Mouse (Mus musculus) small intestine, adult 2 months (tissue): ENCODE results near the gene Clec16a. TPM values are rescaled to one million over a fixed set of nuclear protein-coding genes. Genes with fewer than 3 reads are reported as not detected.
A peak's percentile ranks its signal among the peaks of the same experiment; 100 is the strongest.

Experiments used
- H3K27ac ChIP-seq: fragments of 200-500 bp; 2 replicates; pipeline ENCODE4 v1.5.1; 2012; ENCODE audit warnings: low read depth, low read length, control low read depth, inconsistent platforms; ENCODE audit not compliant: insufficient read depth
- H3K27me3 ChIP-seq: fragments of 200-500 bp; 2 replicates; pipeline ENCODE4 v1.6.1; 2012; ENCODE audit warnings: mild to moderate bottlenecking, moderate library complexity, low read length, inconsistent platforms; ENCODE audit not compliant: control insufficient read depth, insufficient read depth
- H3K36me3 ChIP-seq: fragments of 200-500 bp; 2 replicates; pipeline ENCODE4 v1.6.1; 2012; ENCODE audit warnings: mild to moderate bottlenecking, low read length, control low read depth, inconsistent platforms; ENCODE audit not compliant: control insufficient read depth, insufficient read depth
- H3K4me1 ChIP-seq: fragments of 200-500 bp; 2 replicates; pipeline ENCODE4 v1.6.1; 2012; ENCODE audit warnings: low read length, inconsistent platforms, mixed read lengths; ENCODE audit not compliant: control insufficient read depth, insufficient read depth, insufficient read length
- H3K4me3 ChIP-seq: fragments of 200-500 bp; 2 replicates; pipeline ENCODE4 v1.5.1; 2012; ENCODE audit warnings: low read depth, mild to moderate bottlenecking, control low read depth, inconsistent platforms, low read length, moderate library complexity
- CTCF ChIP-seq: fragments of 200-500 bp; IDR thresholded peaks from 2 replicates; pipeline ENCODE4 v1.5.1; 2012; ENCODE audit warnings: low read depth, mild to moderate bottlenecking, control low read depth, inconsistent platforms, low read length, moderate library complexity, mixed read lengths; ENCODE audit not compliant: insufficient replicate concordance, insufficient read length; ENCODE audit errors: extremely low read depth
- POLR2A ChIP-seq: fragments of 200-500 bp; IDR thresholded peaks from 2 replicates; pipeline ENCODE4 v1.6.1; 2012; ENCODE audit warnings: low read depth, mild to moderate bottlenecking, control low read depth, inconsistent platforms, low read length, moderate library complexity
- WGBS: fragments of 180-500 bp; shearing (Covaris S2); methylation state at CpG from one replicate; pipeline ENCODE4 v1.1.7; 2018; 5-methylcytosine and 5-hydroxymethylcytosine counted together
- polyA plus RNA-seq: library from polyadenylated mRNA; depleted of rRNA; stranded (reverse); fragments of >200 nt; gene quantifications from 2 replicates; pipeline ENCODE4 v1.2.3, GENCODE M21; 2012

Gene Clec16a
- polyA plus RNA-seq, 1 experiment = 14.3 TPM

GRCm38 (mm10) chr16:10773543-10773942 lies 228.4 kb downstream of the Clec16a start:
- WGBS = 91% methylated on average over 8 of the region's 8 CpGs
- Histone ChIP-seq H3K4me3 (no peak overlapping the region), H3K27me3 (no peaks in the 10 kb centered on the region), H3K27ac (no peak overlapping the region), H3K4me1 (peaks cover 24% of the 10 kb centered on the region), H3K36me3 (no peaks in the 10 kb centered on the region)
- TF ChIP-seq POLR2A = no peak
- no peak for TF ChIP-seq CTCF

- Histone ChIP-seq H3K27me3 (no peaks in the 10 kb centered on the region), H3K4me3 (no peak overlapping the region), H3K4me1 (peaks cover 17% of the 10 kb centered on the region; the same call in 1 of the 2 replicates), H3K27ac (no peak overlapping the region), H3K36me3 (no peaks in the 10 kb centered on the region)
- TF ChIP-seq POLR2A = no peak
- 30% methylated on average over 4 of the region's 4 CpGs for WGBS
These were observed 229.6 kb downstream of the Clec16a start for GRCm38 (mm10) chr16:10774726-10775125.

- Histone ChIP-seq H3K27ac (no peak overlapping the region), H3K4me1 (peaks cover 6% of the 10 kb centered on the region; the same call in 1 of the 2 replicates), H3K4me3 (no peak overlapping the region), H3K27me3 (no peaks in the 10 kb centered on the region), H3K36me3 (no peaks in the 10 kb centered on the region)
- TF ChIP-seq CTCF = no peak
- TF ChIP-seq POLR2A = no peak
- WGBS = 67% methylated on average over 7 of the region's 7 CpGs
These were observed 231.2 kb downstream of the Clec16a start for GRCm38 (mm10) chr16:10776322-10776721.

DNA sequence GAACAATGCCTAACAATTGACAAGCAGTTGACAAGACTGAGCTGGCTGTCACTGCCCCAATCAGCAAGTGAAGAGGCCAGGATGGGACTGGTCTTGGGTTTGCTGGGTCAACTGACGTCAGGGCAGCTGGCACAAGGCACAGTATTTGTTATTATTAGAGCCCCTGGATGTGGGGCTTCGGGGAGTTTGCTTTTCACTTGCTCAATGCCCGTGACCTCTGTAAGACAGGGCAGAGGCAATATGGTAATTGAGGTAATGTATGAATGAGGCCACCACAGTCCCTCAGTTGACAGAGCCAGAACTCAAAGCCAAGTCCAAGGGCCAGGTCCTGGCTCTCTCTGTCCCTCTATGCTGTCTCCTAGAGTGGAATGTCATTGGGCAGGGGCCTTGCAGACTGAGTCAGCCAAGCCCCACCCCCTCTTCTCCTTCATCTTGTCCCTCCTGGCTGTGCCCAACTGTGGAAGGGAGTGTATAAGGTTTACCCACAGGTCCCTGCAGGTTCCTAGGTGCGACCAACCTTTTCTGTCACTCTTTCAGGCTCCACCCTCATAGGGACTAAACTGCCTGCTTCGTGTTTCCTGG lies 232.5 kb downstream of the Clec16a start:
- TF ChIP-seq CTCF (no peak), POLR2A (no peak)
- WGBS = 72% methylated on average over 5 of the region's 5 CpGs
- H3K4me1 ChIP-seq = peaks cover 6% of the 10 kb centered on the region; the same call in 1 of the 2 replicates

GRCm38 (mm10) chr16:10780631-10781120 lies 235.5 kb downstream of the Clec16a start:
- no peak overlapping the region for H3K27ac ChIP-seq

More for the DNA sequence above, 232.5 kb downstream of the Clec16a start:
- no peak overlapping the region for H3K4me3 ChIP-seq
- H3K36me3 ChIP-seq = no peaks in the 10 kb centered on the region; the same call in 1 of the 2 replicates
- no peaks in the 10 kb centered on the region for H3K27me3 ChIP-seq
- no peak overlapping the region for H3K27ac ChIP-seq

GRCm38 (mm10) chr16:10781862-10782371 lies 236.8 kb downstream of the Clec16a start:
- Histone ChIP-seq H3K4me3 (no peak overlapping the region), H3K27ac (no peak overlapping the region), H3K36me3 (peaks cover 6% of the 10 kb centered on the region), H3K4me1 (peaks cover 17% of the 10 kb centered on the region), H3K27me3 (no peaks in the 10 kb centered on the region)
- no peak for TF ChIP-seq CTCF
- TF ChIP-seq POLR2A = no peak
- 90% methylated on average over 9 of the region's 9 CpGs for WGBS

More at GRCm38 (mm10) chr16:10780631-10781120, 235.5 kb downstream of the Clec16a start:
- WGBS = 89% methylated on average over 5 of the region's 5 CpGs
- H3K4me1 ChIP-seq = peaks cover 12% of the 10 kb centered on the region
- no peaks in the 10 kb centered on the region for H3K27me3 ChIP-seq
- peaks cover 6% of the 10 kb centered on the region for H3K36me3 ChIP-seq
- TF ChIP-seq CTCF (no peak), POLR2A (no peak)
- no peak overlapping the region for H3K4me3 ChIP-seq

DNA sequence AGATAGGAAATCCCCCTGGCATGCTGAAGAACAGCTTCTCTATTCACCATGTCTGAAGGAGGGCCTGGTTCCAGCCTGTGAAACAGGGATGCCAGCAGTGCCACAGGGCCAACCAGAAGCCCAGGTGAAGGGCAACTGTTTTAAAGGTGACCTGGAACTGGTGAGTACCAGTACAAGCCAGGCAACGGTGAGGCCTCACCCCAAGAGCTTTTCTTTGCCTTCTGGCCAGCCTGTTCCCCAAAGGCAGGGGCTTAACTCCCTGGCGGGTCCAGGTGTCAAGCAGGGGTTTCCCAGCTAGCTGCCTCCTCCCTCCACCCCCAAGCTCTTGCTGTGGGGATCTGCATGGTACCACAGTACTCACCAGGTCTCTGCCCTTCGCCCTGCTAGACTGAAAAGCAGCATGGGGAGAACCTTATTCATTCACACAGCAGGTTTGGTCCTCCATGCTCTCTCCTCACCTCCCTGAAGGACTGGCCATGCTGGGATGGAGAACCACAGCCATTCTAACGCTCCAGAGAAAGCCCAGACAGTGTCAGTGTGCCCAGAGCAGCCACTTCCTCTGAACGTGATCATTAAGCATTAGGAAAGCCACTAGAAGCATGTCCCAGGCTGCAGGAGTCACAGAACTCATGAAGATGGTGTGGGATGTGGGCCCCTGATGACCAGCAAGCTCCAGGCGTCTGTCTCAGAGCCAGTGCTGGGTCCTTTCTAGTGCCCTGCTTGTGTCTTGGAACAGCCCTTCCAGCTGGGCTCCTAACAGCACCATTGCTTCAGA lies 237.4 kb downstream of the Clec16a start:
- 77% methylated on average over 6 of the region's 6 CpGs for WGBS
- Histone ChIP-seq H3K27me3 (no peaks in the 10 kb centered on the region), H3K36me3 (peaks cover 6% of the 10 kb centered on the region), H3K27ac (no peak overlapping the region), H3K4me1 (peaks cover 22% of the 10 kb centered on the region), H3K4me3 (peak overlapping the region; percentile 33)
- TF ChIP-seq CTCF (no peak), POLR2A (no peak)
